Mouse (Mus musculus) intestine, embryonic 15.5 days (tissue): Measurements from ENCODE around the gene Hoxa13. TPM values are rescaled to one million over a fixed set of nuclear protein-coding genes. Genes with fewer than 3 reads are reported as not detected.

Experiments used
- ATAC-seq: fragments of 200-750 bp; cut with Nextera tagmentation; 2 replicates; pipeline ENCODE4 v1.8.0; 2017; ENCODE audit warnings: moderate TSS enrichment, moderate library complexity
- H3K27ac ChIP-seq: fragments of 300-500 bp; sonication (generic); 2 replicates; pipeline ENCODE4 v1.5.1; 2015; ENCODE audit warnings: mild to moderate bottlenecking, inconsistent platforms
- H3K27me3 ChIP-seq: fragments of 300-500 bp; sonication (generic); replicated peaks from 2 replicates; pipeline ENCODE4 v1.6.1; 2015; ENCODE audit warnings: inconsistent platforms
- H3K36me3 ChIP-seq: fragments of 300-500 bp; sonication (generic); 2 replicates; pipeline ENCODE4 v1.6.1; 2015; ENCODE audit warnings: inconsistent platforms
- H3K4me1 ChIP-seq: fragments of 300-500 bp; sonication (generic); replicated peaks from 2 replicates; pipeline ENCODE4 v1.6.1; 2015; ENCODE audit warnings: inconsistent platforms
- H3K4me2 ChIP-seq: fragments of 300-500 bp; sonication (generic); replicated peaks from 2 replicates; pipeline ENCODE4 v1.6.1; 2015; ENCODE audit warnings: mild to moderate bottlenecking, inconsistent platforms
- H3K4me3 ChIP-seq: fragments of 300-500 bp; sonication (generic); replicated peaks from 2 replicates; pipeline ENCODE4 v1.5.1; 2015; ENCODE audit warnings: inconsistent platforms
- H3K9ac ChIP-seq: fragments of 300-500 bp; sonication (generic); 2 replicates; pipeline ENCODE4 v1.6.1; 2015; ENCODE audit warnings: inconsistent platforms
- H3K9me3 ChIP-seq: fragments of 300-500 bp; sonication (generic); 2 replicates; pipeline ENCODE4 v1.6.1; 2016; ENCODE audit warnings: inconsistent platforms
- WGBS: fragments of 180-500 bp; shearing (Covaris S2); methylation state at CpG from one replicate; pipeline ENCODE4 v1.1.7; 2015; 5-methylcytosine and 5-hydroxymethylcytosine counted together
- polyA plus RNA-seq: library from polyadenylated mRNA; unstranded; fragments of >200 nt; fragmentation: Nextera tagmentation; extraction: Ambion mirVana; gene quantifications from 2 replicates; pipeline ENCODE4 v1.2.1, GENCODE M21; 2015

Hoxa13 gene
- polyA plus RNA-seq, 1 experiment from 2014 or later: 0.59 TPM

DNA sequence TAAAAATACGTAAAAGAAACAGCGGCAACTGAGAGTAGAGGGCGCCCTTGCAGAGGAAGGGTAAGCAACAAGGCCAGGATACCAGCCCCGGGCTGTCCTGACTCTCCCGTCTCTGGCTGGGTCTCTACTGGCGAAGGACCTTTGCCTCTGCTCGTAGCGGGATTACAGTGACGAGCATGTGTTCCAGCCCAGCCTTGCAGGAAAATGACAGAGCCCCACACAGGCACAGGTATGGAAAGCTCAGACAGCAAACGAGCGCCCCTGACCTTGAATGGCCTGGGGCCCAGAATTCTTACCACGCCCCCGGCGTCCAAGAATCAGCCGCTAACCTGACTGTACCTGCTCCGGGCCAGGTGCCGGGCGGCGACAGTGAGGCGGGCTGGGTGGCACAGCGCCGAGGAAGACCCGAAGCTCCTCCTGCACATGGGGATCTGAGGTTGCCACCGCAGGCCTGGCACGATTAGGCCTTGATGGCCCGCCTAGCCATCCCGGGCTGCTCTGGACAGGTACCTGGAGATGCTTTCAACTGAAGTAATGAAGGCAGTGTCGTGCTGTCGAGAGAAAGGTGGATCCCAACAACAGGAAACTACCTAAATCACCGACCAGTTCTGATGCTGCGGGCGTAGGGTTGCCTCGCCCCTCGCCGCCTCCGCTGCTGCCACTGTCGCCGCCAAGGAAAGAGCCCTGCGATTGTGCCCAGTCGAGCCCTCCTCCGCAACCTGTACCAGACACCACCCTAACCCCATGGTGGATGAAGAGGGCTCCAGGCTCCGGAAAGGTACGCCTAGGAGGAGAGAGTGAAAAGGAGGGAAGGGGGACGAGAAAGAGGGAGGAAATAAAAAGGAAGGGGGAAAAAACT, 30.9 kb downstream of the Hoxa13 start:
- Histone ChIP-seq H3K9ac (peak overlapping the region; percentile 19; the same call in 1 of the 2 replicates), H3K9me3 (no peaks in the 10 kb centered on the region), H3K27me3 (peaks cover 91% of the 10 kb centered on the region), H3K4me3 (peak overlapping the region; percentile 25), H3K36me3 (no peaks in the 10 kb centered on the region), H3K27ac (0 out of 2 replicates have a peak overlapping the region, but pooled peaks have one; percentile 46), H3K4me1 (peaks cover 16% of the 10 kb centered on the region), H3K4me2 (peak overlapping the region; percentile 41)
- no peak for ATAC-seq
- WGBS: 1% methylated on average over 44 of the region's 44 CpGs

GRCm38 (mm10) chr6:52228475-52229465, 31.9 kb downstream of the Hoxa13 start:
- H3K4me3 ChIP-seq: peak overlapping the region; percentile 25
- H3K27ac ChIP-seq: 0 out of 2 replicates have a peak overlapping the region, but pooled peaks have one; percentile 32
- H3K36me3 ChIP-seq: no peaks in the 10 kb centered on the region
- H3K4me2 ChIP-seq: peak overlapping the region; percentile 41
- H3K9ac ChIP-seq: peak overlapping the region; percentile 18; the same call in 1 of the 2 replicates
- H3K27me3 ChIP-seq: peaks cover 91% of the 10 kb centered on the region
- no peak for ATAC-seq
- peaks cover 7% of the 10 kb centered on the region for H3K4me1 ChIP-seq
- no peaks in the 10 kb centered on the region for H3K9me3 ChIP-seq
- 3% methylated on average over 38 of the region's 38 CpGs for WGBS

DNA sequence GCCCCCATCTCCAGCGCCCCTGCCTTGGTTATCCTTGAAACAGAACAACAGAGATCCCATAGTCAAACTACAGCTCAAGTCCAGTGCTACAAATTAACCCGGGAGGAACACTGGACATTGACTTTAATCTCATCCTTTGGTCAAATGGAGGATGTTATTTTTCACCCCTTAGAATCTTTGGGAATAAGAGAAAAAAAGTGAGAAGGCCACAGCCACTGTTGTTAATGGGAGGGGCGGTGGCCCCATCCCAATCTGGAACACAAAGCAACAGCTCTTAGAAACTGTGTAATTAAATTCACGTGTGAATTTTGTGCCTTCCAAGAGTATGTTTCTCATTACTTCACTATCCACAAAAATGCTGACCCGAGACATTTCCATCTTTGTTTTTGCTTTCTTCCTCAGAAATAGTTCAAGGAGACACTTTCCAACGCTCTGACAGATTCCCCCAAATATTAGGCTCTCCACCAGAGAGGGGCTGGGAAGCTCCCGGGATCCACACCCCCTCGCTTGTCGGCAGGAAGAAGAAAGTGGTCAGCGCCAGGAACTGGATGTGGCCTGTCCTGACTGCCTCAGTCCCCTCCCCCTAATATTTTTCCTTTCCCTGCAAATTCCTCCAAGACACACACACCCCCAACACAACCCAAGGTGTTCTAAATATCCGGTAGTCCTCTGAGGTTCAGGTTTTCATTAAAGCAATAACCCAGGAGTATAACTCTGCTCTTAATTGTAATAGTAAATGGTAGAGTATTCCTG, 33.0 kb downstream of the Hoxa13 start:
- peak overlapping the region; percentile 50 for H3K4me2 ChIP-seq
- no peak overlapping the region for H3K4me3 ChIP-seq
- WGBS: 5% methylated on average over 11 of the region's 11 CpGs
- ATAC-seq: no peak
- no peaks in the 10 kb centered on the region for H3K36me3 ChIP-seq
- H3K27ac ChIP-seq: no peak overlapping the region
- H3K4me1 ChIP-seq: peaks cover 6% of the 10 kb centered on the region; the same call in 1 of the 2 replicates
- no peak overlapping the region for H3K9ac ChIP-seq
- H3K9me3 ChIP-seq: no peaks in the 10 kb centered on the region
- peaks cover 91% of the 10 kb centered on the region for H3K27me3 ChIP-seq

- Histone ChIP-seq H3K4me2 (peak overlapping the region; percentile 50), H3K4me1 (0 out of 2 replicates have a peak, but pooled peaks cover 7% of the 10 kb centered on the region), H3K27me3 (peaks cover 90% of the 10 kb centered on the region), H3K9me3 (no peaks in the 10 kb centered on the region), H3K27ac (peak overlapping the region; percentile 32; the same call in 1 of the 2 replicates), H3K36me3 (no peaks in the 10 kb centered on the region), H3K9ac (no peak overlapping the region), H3K4me3 (peak overlapping the region; percentile 6; the same call in 1 of the 2 replicates)
- no peak for ATAC-seq
- 4% methylated on average over 26 of the region's 26 CpGs for WGBS
Measured at GRCm38 (mm10) chr6:52226569-52227257, 34.0 kb downstream of the Hoxa13 start.

DNA sequence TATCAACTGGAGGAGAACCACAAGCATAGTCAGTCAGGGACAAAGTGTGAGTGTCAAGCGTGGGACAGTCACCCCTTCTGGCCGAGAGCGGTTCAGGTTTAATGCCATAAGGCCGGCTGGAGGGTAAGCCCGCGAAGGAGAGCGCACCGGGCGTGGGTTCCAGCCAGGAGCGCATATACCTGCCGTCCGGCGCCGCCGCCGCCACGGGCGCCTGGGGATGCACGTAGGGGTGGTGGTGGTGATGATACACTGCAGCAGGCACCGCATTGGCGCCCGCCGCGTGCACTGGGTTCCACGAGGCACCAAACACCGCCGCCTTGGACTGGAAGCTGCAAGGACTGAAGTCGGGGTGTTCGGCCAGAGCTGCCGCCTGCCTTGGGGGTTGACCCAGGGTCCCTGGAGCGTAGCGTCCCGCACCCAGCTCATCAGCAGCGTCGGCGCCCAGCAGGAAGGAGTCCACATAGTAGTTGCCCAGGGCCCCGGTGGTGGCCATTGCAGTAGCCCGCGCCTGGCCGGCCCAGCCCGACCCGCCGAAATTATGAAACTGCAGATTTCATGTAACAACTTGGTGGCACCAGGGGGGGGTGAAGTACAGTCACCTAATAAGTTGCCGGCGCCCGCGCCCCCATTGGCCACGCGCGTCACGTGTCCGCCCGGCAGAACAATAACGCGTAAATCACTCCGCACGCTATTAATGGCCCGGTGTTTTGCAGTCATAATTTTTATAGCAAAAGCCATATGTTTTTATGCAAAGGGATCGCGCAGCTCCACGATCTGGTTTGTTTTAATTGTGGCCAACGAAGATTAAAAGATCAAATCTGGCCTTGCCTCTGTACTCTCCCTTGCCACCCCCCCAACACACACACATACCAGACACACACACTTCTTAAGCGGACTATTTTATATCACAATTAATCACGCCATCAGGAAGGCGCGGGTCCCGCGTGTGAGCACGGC, 34.8 kb downstream of the Hoxa13 start:
- peak; percentile 27; the same call in 1 of the 2 replicates for ATAC-seq
- H3K4me1 ChIP-seq: peaks cover 11% of the 10 kb centered on the region; the same call in 1 of the 2 replicates
- WGBS: 2% methylated on average over 69 of the region's 69 CpGs
- H3K9ac ChIP-seq: peak overlapping the region; percentile 37
- H3K4me2 ChIP-seq: peak overlapping the region; percentile 50
- H3K27me3 ChIP-seq: peaks cover 93% of the 10 kb centered on the region
- no peaks in the 10 kb centered on the region for H3K36me3 ChIP-seq
- no peaks in the 10 kb centered on the region for H3K9me3 ChIP-seq
- peak overlapping the region; percentile 40; the same call in 1 of the 2 replicates for H3K27ac ChIP-seq
- peak overlapping the region; percentile 38 for H3K4me3 ChIP-seq

DNA sequence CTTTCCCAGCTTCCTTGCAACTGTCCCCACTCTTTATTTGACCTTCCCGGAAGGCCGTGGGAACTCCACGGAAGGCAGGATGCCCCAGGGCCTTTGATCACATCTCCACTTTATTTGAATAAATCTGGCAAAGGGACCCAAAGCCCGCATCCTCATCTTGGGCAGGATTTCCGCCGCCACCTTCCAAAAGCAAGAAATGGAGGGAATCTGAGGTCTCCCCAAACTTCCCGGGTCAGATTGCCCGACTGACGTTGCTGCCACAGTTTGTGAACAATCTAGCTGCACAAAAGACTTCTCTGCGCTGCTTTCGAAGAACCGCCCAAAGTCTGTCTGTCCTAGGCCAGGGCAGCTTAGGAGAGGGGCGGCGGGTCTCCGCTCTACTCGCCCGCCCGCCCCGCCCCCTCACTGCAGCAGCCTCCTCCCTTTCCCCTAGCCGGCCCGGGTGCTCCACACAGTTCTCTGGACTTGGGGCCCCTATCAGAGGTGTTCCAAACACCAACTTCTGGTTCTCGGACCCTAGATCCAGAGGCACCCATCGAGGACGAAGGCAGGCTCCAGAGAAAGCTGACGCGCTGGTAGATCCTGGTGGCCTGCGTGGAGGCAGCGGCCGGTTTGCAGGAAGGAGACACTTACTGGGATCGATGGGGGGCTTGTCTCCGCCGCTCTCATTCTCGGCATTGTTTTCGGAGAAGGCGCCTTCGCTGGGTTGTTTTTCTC, 35.6 kb downstream of the Hoxa13 start:
- Histone ChIP-seq H3K4me3 (peak overlapping the region; percentile 38), H3K36me3 (no peaks in the 10 kb centered on the region), H3K4me2 (peak overlapping the region; percentile 50), H3K27ac (no peak overlapping the region), H3K27me3 (peaks cover 92% of the 10 kb centered on the region), H3K9ac (peak overlapping the region; percentile 37), H3K4me1 (peaks cover 11% of the 10 kb centered on the region; the same call in 1 of the 2 replicates), H3K9me3 (no peaks in the 10 kb centered on the region)
- 2% methylated on average over 35 of the region's 36 CpGs for WGBS
- no peak for ATAC-seq

GRCm38 (mm10) chr6:52223939-52224760, 36.5 kb downstream of the Hoxa13 start:
- peaks cover 92% of the 10 kb centered on the region for H3K27me3 ChIP-seq
- ATAC-seq: no peak
- WGBS: 10% methylated on average over 24 of the region's 24 CpGs
- peak overlapping the region; percentile 38 for H3K4me3 ChIP-seq
- H3K4me2 ChIP-seq: peak overlapping the region; percentile 50
- H3K9me3 ChIP-seq: no peaks in the 10 kb centered on the region
- H3K36me3 ChIP-seq: no peaks in the 10 kb centered on the region
- peaks cover 11% of the 10 kb centered on the region; the same call in 1 of the 2 replicates for H3K4me1 ChIP-seq
- H3K9ac ChIP-seq: no peak overlapping the region
- H3K27ac ChIP-seq: no peak overlapping the region

DNA sequence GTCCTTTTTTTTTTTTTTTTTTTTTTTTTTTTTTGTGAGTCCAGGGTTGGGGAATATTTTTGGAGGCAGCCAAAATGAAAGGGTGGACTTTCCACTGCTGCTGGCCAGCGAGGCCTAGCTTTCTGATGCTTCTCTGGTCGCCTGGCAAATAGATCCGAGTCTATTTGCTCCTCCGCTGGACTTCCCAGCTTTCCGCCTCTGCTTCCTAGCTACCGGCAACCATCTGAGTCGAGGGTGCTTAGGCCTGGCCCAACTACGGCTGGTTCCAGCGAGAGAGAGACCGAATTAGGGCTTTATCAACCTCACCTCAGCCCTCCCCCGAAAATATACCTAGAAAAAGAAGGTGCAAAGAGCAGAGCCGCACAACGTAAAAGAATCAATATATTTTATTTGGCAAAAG, 38.0 kb downstream of the Hoxa13 start:
- H3K27me3 ChIP-seq: peaks cover 94% of the 10 kb centered on the region
- 0 out of 2 replicates have a peak overlapping the region, but pooled peaks have one; percentile 13 for H3K27ac ChIP-seq
- ATAC-seq: no peak
- 41% methylated on average over 13 of the region's 13 CpGs for WGBS
- 0 out of 2 replicates have a peak overlapping the region, but pooled peaks have one; percentile 11 for H3K4me3 ChIP-seq
- H3K36me3 ChIP-seq: no peaks in the 10 kb centered on the region
- no peak overlapping the region for H3K9ac ChIP-seq
- peaks cover 11% of the 10 kb centered on the region; the same call in 1 of the 2 replicates for H3K4me1 ChIP-seq
- H3K9me3 ChIP-seq: no peaks in the 10 kb centered on the region
- peak overlapping the region; percentile 94 for H3K4me2 ChIP-seq
